Mouse (Mus musculus) common myeloid progenitor, adult 5-6 weeks (primary cell): ENCODE results near the gene Kat6b. TPM values are rescaled to one million over a fixed set of nuclear protein-coding genes. Genes with fewer than 3 reads are reported as not detected.
"Not testable (repeated sequence)": the region's sequence is repeated elsewhere in the genome, so short reads cannot be mapped to it uniquely, and the experiment has no call there.

Experiments
- ATAC-seq: replicated peaks from 2 replicates; pipeline ENCODE4 v1.8.0; 2016; ENCODE audit warnings: low read depth, mild to moderate bottlenecking, moderate TSS enrichment, inconsistent platforms; ENCODE audit not compliant: poor library complexity, severe bottlenecking
- total RNA-seq: library from RNA; stranded (forward); fragments of 200-1000, 187-1606 nt; gene quantifications from 2 replicates; pipeline ENCODE4 v1.2.3, GENCODE M21; 2017

Kat6b gene
- total RNA-seq, 1 experiment from 2014 or later: 17.4 TPM

GRCm38 (mm10) chr14:21480191-21480590 is 1.0 kb upstream of the Kat6b start:
- no peak for ATAC-seq

GRCm38 (mm10) chr14:21484199-21484598 is 3.0 kb downstream of the Kat6b start:
- ATAC-seq: no peak

DNA sequence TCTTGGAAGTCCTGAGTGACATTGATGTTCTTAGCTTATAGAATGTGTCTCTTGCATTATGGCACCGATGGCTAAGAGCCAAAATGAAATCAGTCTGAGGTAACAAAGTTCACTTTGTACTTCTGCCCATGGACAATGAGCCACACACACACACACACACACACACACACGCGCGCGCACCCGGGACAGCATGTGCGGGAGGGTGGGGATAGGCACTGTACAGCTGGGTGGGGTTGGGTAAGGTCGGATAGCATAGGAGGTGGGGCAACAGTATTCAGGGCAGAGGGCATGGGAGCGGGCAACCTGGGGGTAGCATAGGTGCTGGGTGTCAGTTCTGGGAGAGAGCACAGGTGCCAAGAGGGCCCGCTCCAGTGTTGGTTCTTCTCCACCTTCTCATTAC is 3.5 kb downstream of the Kat6b start:
- no peak for ATAC-seq

GRCm38 (mm10) chr14:21485961-21486520 is 4.8 kb downstream of the Kat6b start:
- no peak for ATAC-seq

- ATAC-seq: not testable (repeated sequence)
These were observed 5.9 kb downstream of the Kat6b start for GRCm38 (mm10) chr14:21487135-21487534.

DNA sequence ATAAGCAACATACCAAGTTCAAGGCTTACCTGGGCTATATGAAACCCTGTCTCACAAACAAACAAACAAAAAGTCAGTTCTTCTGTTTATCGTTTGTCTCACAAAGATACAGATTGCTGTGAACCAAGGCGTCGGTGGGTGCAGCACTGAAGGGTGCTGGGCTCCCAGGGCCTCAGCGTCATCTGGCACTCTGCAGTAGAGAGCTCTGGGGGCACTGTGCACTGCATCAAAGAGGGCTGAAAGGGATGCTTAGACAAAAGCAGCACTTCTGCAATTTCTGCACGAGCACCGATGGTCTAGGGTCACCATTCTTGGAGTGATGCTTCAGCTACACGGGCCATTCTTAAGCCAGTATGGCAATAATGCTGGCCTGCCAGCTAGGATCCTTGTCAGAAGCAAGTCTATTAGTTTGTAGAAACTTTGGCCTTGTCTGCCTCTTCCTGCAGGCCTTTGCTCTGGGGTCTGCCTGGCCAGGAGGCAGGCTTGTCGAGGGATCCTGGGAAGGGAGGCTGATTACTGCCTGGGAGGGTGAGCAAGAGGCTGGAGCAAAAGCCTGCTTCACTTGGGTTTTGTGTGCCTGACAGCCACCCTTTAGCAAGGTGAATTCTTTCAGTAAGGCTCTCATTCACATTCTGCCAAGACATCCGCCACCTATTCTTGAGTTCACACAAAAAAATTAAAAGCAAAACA is 7.3 kb downstream of the Kat6b start:
- not testable (repeated sequence) for ATAC-seq

DNA sequence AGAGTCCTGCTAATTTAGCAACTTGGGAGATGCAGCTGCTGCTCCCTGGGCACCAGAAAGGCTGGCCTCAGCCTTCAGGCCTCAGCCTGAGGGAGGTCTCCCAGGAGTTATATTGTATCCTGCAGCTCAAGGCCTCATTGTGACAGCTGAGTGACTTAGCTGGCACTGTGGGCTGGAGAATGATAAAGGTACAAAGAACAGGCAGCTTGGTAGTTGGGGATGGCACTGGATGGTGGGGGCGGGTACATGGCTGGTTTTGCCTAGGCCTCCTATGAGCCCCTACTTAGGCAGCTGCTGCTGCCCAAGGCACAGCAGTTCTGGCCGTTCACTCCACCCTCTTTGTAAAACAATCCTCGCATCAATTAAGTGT is 7.9 kb downstream of the Kat6b start:
- ATAC-seq: no peak

GRCm38 (mm10) chr14:21490141-21490540 is 8.9 kb downstream of the Kat6b start:
- no peak for ATAC-seq

- no peak for ATAC-seq
These were observed 17.2 kb downstream of the Kat6b start for GRCm38 (mm10) chr14:21498361-21498996.

DNA sequence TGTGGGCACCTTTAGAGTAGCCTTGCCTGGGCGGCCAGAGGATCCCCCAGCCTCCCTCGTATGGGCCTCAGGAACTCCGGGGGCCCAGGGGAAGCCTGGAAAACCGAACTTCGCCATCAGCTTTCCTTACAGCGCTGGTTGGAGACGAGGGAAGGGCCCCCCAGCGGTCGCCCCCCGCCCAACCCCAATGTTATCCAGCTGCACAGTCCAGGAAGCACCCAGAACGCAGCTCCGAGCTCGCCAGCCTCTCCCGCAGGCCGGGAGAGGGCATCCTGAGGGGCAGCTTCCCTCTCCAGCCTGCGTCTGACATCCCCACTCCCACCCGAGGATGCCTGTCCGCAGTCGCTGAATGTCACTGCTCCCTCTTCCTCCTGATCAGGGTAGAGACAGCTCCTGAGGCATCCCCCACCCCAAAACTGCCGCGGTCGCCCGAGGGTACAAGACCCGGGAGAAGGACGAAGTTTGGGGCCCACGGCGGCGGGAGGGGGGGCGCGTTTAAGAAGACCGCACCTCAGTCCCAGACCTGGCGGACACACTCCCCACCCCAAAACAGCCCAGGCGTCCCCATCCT is 17.9 kb downstream of the Kat6b start:
- ATAC-seq: no peak

DNA sequence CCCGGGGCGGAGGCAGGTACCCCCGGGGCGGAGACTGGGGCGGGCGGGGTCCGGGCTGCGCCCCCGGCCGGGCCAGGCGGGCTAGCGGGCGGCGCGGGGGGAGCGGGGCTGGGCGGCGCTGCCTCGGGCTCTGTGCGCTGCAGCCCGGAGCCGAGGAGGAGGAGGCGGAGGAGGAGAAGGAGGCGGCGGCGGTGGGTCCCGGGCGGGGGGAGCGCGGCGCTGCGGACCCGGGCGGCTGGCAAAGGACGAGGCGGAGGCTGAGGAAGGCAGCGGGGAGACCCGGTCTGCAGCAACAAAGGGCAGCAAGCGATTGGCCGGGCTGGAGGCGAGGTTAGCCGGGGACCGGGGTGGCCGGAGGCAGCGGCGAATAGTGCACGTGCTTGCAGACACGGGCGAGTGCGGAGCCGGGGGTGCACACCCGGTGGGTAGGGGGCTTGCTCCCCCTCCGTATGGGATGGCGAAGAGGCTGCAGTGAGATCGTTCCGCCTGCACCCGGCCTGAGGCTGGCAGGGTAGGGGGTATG is 18.5 kb downstream of the Kat6b start:
- ATAC-seq: no peak

GRCm38 (mm10) chr14:21500154-21501047 is 19.2 kb downstream of the Kat6b start:
- peak; percentile 88 for ATAC-seq

DNA sequence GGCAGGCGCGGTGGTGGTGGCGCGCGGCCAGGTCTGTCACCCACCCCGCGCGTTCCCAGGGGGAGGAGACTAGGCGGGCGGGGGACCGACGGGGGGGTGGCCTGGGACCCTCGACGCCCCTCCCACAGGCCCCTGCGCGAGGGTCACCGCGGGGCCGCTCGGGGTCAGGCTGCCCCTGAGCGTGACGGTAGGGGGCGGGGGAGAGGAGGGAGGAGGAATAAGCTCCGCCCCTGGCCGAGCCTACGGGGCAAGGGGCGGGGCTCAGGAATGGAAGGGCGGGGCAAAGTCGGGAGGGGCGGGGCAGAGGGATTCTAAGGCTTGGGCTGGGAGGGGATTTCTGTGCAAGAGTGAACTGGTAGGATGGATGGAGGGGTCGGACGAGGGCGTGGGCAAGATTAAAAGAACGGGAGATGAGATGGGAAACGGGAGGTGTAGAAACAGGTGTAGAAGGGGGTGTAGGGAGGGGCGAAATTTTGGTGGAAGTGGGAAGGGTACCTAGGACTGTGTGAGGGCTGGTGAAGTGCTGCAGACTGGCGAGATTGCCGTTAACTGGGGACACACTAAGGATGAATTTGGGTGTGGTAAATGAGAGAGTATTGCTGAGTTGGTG is 19.9 kb downstream of the Kat6b start:
- peak; percentile 41 for ATAC-seq

DNA sequence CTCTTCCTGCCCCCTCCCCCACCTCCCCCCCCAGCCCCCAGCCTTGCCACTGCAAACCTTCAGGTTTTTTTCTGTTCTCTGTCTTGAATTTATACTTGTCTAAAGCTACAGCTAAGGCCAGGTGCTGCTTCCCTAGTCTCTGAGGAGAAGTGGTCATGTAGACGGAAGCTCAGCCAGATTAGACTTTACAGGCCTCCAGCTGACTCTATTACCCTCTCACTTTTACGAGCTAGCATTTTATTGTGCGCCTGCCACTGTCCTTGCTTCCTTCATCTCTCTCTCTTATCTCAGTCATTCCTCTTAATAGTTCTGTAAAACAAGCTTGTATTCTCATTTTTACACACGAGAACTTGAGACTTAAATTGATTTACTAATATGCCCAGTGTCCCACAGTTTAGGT is 23.8 kb downstream of the Kat6b start:
- ATAC-seq: no peak

DNA sequence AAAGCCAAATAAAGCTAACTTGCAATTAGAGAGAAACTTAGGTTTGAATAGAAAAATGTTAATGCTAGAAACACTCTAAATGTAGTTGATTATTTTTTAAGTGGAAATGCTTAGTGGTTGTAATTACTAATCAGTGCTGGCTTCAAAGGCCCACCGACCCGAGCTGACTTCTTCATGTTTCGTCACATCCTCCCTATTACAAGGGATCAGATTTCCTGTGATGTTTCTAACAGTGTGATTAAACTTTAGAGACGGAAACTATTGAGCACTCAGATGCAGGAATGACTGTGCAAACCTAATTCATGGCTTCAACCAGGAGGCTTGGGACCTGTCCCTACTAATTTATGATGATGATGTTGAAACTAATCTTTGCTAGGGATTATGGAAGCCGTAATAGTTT is 25.8 kb downstream of the Kat6b start:
- no peak for ATAC-seq

- ATAC-seq: no peak
These were observed 28.1 kb downstream of the Kat6b start for GRCm38 (mm10) chr14:21509111-21509905.

- no peak for ATAC-seq
These were observed 30.2 kb downstream of the Kat6b start for GRCm38 (mm10) chr14:21511438-21511837.

DNA sequence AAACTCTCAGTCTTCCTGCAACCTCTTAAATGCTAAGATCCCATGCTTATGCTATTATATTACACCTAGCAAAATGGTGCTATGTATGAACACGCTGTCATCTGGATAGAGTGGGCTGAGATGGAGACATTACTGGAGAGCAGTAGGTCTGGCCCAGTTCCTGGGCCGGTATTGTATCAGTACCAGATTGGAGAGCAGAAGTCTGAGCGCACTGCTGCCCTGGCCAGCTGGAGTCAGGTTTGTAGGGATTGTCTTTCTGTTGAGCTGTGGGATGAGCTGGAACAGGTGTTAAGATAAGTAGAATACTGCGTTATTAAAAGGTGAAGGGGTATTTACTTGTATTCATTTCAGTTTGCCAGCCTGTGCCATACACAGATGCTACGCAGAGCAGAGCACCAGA is 34.3 kb downstream of the Kat6b start:
- no peak for ATAC-seq

DNA sequence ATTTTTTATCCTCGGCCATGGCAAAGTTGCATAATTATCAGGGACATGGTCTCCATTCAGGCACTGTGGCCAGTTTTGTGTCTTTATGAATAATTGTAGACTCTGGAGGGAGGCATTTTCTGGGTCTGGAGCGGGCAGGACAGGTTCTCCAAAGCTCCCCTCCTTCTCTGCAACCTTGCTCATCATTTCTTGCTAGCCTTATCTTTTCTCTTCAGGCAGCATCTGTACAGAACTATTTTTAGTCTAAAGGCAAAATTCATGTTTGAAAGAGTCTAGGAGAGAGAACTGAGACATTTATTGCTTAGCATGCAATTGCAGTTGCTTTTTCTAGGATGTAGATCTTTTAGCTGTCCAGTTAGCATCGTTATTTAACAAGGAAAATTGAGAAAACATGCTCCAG is 38.1 kb downstream of the Kat6b start:
- ATAC-seq: no peak
